Mouse (Mus musculus): ENCODE measurements around the gene Gm16223. TPM values are rescaled to one million over a fixed set of nuclear protein-coding genes. Genes with fewer than 3 reads are reported as not detected.

The Gm16223 gene
- total RNA-seq (2021): not detected

DNA sequence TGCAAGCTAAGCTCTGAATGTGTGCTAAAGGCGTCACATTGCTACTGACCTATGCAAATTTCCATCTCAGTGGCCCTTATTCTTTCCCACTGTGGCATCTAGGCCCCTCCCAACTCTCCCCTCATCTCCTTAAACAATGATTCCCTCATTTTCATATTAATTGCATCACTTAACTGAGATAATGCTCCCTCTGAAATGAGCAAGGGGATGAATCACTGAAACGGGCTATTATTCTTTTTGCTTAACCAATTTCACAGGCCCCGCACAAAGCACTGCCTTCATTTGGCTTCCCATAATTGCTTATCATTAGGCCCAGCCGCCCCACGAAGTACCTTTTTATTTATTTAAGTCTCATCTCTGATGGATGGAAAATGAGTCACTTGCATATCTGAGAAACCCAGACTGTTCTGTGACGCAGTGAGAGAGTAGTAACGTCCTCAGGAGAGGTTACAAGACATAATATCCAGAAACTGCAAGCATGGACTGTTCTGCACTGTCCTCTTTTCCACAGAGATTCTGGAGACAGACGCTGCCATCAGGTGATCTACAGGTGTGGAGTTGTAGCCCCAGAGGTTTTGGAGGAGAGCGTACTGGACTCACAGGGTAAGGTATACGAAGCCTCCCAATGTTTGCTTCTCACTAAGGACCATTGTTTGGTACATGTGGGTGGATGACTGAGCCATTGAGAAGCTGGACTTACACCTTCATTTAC lies at the start of gene Gm16223:
TSS of gene Gm16223 (plus strand) at position 485 of the 712 bp plus-strand sequence.
- intact Hi-C loops (cut with DNase I): no loop called here
- DNase-seq: no peak

DNA sequence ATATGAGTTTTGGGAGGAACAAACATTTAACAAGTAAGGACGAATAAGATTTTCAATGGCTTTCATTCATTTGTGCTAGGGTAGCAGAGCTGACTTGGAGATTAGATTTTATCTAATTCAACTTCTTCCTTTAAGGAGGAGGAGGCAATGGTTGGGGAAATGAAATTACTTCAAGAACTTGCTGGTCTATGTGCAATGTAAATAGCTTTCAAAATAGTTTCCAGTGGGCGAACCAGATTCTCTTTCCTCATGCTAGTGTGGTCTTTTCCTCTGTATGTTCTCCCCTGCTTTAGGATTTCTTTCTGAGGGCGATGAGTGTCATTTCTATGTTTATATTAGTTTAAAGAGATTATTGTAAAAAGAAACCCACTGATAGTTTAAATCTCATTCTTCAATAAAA lies 45.7 kb upstream of the Gm16223 start:
- intact Hi-C loops (cut with DNase I): no loop called here
- no peak for DNase-seq

DNA sequence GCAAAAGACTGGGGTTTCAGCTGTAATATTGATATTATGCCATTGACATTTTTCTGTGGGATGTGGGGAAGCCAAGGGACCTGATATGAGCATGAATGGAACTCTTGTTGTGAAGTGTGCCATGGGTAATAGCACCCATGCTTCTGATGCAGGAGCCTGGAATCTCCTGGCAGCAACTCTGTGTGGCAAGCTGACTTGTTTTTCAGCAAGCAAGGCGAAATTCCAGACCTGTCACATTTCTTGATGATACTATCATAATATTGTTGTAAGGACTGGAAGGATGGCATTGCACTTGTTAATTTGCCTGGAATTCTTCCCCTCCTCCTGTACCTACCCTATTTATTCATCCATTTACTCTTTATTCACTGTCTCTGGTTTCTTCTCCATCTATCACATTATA lies 44.2 kb upstream of the Gm16223 start:
- intact Hi-C loops (cut with DNase I): no loop called here
- no peak for DNase-seq

DNA sequence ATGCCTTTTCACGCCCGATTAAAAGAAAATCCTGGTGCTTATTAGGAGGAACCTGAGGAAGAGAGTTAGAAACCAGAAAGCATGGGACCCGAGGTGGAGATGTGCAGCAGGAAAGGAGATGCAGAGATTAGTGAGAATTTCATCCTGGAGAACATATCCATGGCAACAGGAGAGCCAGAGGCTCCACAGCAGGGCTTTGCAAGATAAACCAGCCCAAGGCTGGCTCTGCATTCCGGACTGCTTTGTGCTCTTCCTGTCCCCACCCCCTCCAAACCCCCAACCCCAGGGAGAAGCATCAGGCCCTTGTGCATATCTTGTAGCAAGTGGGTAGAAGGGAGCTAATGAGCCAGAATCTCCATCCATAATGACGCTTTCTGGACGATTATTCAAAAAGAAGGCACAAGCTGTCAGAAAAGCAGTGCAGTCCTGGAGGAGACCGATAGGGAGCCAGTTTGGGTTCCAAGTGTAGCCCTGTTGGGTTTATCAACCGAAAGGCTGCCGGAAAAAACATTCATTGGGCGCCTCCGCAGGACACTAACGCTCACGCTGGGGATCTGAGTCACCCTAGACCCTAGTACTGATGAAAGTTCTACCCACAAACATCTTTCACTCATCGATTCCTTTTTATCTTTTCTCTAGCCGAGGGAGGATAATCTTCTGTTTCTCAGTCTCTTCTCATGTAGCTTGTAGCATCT lies 31.2 kb upstream of the Gm16223 start:
- DNase-seq: peak; percentile 4
- intact Hi-C loops (cut with DNase I): no loop called here

DNA sequence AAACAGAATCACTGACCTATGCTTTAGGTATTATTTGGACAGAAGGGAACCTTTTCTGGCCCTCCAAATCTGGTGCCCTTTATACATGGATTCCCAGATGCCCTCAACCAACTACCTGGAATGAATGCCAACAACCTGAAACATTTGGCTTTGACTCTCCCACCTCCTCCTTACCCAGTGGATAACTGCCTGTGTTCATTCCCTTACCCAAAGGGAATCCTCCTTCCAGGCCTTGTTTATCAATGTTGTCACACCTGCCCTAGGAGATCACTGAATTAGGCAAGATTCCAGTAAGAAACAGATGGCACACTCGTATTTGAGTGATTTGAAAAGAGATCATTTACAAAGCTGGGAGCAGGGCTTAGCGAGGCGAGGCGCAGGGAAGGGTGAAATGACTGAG lies 13.1 kb upstream of the Gm16223 start:
- intact Hi-C loops (cut with DNase I): no loop called here
- DNase-seq: peak; percentile 10

DNA sequence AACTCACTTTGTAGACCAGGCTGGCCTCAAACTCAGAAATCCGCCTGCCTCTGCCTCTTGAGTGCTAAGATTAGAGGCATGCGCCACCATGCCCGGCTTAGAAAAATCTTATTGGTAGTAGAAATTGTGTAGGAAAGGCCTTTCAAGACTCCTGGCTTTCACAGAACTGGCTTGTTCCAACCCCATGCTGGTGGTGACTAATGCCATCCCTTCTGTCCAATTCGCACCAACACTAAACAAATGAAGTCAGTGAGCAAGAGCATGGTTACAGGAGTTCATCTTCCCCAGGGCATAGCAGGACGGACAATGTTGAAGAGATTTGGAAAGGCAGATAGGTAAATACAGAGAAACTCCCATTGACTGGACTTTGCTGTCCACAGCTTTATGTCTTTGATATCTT lies 12.6 kb upstream of the Gm16223 start:
- intact Hi-C loops (cut with DNase I): no loop called here

DNA sequence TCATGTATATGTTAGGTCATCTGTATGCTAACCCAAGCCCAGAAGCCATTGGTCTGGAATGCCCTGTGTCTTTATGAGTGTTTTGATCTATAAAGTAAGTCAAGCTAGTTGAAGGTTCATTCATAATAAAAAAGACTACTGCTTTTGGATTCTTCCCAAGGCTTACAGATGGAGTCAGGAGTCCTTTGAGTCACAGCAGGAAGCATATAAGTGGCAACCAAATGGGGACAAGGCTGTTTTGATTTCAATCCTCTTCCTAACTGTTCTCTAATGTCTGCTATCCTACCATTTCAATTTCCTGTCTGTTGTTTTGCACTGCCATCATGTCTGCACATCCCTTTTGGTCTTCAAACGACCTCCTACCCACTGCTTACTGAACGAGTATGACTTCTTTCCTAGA lies 2.7 kb upstream of the Gm16223 start:
- no peak for DNase-seq
- intact Hi-C loops (cut with DNase I): no loop called here

More for the DNA sequence above, 12.6 kb upstream of the Gm16223 start:
- DNase-seq: no peak

DNA sequence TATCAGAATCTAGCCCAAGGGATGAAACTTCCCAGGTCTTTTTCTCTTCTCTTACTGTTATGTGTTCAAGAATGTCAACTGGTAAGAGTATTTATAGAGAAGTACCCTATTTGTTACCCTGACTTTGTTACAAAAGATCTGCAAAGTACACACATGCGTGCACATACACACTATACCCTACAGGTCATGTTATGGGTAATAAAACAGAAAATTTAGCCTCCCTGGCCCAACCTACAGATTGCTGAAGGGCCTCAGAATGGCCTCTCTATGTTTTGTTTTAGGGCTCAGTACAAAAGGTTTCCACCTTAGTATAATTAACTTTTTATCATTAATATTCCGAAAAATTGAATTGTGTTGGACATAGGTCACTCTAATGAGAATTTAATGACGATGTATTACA lies 685 bp upstream of the Gm16223 start:
- intact Hi-C loops (cut with DNase I): no loop called here
- no peak for DNase-seq

DNA sequence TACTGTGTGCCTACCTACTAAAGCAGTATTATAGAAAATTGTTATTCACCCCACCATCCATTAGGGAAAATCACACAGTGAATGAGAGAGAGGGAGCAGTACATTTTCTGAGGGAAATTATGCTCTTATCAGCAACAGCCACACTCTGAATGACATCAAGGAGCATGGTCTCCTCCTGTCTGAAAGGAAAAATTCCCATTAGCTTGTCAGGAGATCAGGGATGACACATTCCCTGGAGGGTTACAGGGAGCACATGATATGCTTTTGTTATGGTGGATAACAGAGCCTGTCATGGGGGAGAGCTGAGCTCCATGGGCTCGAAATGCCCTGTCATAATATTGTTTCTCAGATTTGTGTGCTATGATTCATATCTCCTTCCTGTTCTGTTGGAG lies 424 bp downstream of the Gm16223 start:
- DNase-seq: no peak
- intact Hi-C loops (cut with DNase I): no loop called here

DNA sequence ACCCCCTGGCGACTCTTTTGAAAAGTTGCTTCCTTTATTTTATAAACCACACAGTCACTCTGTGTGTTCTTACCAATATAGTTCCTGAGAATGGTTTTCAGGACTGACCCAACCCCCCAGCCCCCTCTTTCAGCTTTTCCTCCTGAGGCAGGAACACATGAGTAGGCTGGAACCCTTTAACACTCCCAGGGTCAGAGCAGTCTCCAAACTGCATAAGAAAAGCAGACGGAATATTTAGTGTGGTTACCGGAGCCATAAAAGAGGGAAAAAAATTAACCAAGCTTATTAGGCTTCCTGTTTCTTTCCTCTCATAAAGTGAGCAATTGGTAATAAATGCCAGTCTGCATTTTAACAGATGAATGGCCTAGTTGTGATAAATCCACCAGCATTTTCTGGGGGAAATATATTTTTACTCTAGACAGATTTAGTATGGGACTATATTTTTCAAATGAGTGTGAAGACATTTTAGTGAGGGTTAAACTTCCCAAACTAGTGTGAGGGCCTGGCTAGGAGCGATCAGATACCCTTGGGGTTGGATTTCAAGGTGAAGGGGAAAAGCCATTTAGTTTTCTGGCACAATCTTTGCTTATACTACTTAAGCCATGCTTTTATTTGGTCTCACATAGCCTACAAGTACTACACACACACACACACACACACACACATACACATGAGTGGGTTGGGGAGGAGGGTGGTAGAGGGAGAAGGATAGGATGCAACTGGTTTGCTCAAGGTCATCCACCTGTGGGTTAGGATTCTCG lies 49.0 kb downstream of the Gm16223 start:
- intact Hi-C loops (cut with DNase I): no loop called here
- no peak for DNase-seq

DNA sequence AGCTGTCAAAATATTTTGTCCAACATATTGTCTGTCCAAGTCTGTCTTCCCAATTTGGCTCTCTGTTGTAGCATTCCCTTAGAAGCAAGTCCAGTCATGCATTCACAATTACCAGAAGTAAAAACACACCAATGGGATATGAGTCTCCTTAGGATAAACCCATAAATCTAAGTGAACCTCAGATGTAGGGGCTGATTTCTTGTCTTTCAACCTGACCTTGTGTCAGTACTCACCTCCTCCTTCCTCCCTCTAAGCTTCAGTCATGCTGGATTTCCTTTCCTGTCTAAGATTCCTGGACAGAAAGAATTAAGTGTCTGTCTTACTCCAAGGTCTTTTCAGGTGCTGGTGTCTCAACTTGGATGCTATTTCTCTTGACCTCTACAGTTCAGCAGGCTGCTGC lies 57.8 kb downstream of the Gm16223 start:
- DNase-seq: no peak
- intact Hi-C loops (cut with DNase I): no loop called here

DNA sequence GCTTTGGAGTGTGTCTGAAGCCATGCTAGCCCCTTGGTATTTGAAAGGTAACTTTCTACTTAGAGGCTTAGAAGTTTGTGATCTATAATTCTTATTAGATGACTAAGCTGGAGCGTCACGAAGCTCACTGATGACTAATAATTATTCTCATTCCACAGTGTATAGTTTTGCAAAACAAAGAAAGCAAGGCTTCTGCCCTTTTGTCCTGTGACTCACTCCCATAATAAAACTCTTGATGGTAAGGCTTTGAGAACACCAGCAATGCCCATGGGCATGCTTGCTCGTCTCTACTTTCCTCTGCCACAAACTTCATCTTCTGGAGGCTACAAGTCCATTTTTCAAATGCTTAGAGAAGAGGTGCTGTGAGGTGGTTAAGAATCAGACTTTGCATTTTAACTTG lies 87.9 kb downstream of the Gm16223 start:
- intact Hi-C loops (cut with DNase I): no loop called here
- DNase-seq: no peak

DNA sequence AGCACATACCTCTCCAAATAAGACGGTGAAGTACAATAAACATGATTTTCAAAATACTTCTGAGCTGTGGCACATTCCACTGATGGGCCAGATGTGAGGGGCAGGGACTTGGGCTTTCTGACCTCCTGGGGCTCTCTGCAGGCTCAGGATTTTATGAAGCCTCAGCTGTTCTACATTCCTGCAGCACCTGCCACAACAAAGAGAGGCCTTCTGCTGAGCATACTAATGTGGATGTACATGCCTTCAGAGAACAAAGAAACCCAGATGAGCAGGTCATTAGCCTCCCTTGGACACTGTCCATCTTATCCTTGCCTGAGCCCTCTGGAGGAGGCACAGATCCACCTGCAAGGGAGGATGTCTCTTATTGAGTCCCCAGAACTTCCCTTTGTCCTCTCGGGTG lies 97.0 kb downstream of the Gm16223 start:
- DNase-seq: no peak
- intact Hi-C loops (cut with DNase I): no loop called here

DNA sequence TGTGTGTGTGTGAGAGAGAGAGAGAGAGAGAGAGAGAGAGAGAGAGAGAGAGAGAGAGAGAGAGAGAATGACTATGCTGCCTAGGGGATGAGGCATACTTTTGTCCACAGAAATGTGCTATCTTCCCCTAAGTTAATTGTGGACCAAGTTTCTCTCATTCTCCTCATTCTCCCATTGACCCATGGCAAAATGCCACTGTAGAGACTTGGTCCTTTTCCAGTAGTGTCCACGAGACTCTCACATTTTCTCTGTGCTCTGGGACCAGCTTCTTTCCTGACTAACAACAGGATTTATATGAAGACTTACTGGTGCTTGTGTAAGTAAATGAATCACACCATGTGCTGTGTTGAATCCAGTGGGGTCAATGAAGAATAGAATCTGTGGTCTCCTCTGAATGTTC lies 98.6 kb downstream of the Gm16223 start:
- DNase-seq: no peak
- intact Hi-C loops (cut with DNase I): no loop called here

DNA sequence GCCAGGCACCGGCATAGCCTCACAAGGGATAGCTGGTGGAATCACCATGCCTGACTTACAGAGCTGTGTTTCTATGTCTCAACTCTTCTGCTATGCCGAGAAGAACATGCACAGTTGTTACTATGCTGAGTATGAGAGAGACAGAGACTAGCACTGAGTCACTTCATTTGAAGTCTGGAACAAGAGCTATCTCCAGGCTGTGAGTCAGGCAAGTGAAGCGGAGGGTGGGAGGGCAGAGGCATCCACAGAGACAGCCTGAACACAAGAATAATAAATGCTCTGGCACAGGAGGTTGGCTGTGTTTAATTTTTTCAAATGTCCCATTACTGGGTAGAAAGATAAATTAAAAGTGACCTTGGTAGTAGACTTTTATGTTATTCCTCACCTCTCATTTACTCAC lies 100.3 kb downstream of the Gm16223 start:
- no peak for DNase-seq
- intact Hi-C loops (cut with DNase I): no loop called here

DNA sequence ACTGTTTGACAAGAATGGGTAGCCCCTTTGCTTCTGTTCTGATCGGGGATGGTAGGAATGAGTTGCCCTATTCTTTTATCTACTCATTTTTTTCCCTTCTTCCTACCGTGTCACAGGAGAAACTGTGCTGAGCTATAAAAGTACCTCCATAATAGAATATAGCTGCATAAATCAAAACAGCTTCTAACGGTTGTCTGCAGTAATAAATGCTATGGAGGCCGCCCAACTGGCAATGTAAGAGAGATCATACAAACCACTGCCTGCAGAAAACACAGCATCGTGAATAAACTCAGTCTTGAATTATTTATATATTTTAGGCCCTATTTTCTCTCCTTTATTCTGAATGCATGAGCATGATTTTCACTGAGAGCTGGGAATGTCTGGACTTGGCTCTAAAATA lies 101.0 kb downstream of the Gm16223 start:
- DNase-seq: no peak
- intact Hi-C loops (cut with DNase I): no loop called here

DNA sequence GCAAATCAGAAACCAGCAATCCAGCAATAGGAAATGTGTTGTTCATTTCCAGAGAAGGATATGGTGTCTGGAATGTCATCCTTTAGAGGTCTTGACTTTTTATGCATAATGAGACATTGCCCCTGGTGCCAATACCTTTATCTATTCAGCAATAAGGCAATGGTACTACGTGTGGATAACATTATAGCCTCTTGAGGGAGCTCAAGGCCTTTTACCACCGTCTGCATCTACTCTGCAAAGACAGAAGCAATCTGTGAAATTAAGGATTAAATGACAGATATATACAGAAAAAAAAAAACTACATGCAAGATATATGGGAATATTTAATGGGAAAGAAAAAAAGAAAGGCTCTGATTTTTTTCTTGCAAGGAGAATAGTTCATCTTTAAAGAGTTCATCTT lies 106.3 kb downstream of the Gm16223 start:
- no peak for DNase-seq
- intact Hi-C loops (cut with DNase I): no loop called here

DNA sequence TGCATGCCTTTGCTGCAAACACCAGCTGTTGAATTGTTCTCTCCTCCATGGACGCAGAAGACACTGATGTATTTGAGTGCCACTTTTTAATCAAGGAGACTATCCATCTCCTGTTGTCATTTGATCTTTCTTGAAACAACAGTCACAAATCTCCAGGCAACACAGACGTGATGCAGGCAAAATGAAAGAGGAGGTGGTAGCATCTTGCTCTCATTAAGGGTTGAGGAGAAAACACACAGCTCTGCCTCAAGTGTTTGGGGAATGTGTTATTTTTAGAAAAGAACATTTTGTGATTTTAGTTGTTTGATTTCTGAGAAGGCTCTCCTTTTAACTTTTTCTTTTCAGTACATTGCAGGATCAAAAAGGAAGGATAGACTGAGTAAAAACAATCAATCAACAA lies 107.7 kb downstream of the Gm16223 start:
- no peak for DNase-seq
- intact Hi-C loops (cut with DNase I): no loop called here

DNA sequence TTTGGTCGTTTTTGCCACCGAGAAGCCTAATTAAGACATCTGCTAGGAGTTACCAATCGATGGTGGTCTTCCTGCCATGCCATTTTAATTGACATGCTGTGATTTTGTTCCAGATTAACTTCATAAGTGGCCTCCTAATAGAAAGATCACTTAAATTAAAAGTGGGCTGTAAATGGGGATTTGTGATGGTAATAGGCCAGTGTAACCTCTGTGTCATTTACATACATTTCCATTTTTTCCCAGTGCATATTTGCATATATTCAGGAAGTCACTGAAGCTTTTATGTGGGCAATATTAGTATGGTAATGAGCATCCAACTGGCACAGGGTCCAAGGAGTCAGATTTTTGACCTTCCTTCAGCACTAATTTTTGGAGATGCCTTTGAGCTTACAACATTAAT lies 130.7 kb downstream of the Gm16223 start:
- intact Hi-C loops (cut with DNase I): no loop called here
- no peak for DNase-seq

DNA sequence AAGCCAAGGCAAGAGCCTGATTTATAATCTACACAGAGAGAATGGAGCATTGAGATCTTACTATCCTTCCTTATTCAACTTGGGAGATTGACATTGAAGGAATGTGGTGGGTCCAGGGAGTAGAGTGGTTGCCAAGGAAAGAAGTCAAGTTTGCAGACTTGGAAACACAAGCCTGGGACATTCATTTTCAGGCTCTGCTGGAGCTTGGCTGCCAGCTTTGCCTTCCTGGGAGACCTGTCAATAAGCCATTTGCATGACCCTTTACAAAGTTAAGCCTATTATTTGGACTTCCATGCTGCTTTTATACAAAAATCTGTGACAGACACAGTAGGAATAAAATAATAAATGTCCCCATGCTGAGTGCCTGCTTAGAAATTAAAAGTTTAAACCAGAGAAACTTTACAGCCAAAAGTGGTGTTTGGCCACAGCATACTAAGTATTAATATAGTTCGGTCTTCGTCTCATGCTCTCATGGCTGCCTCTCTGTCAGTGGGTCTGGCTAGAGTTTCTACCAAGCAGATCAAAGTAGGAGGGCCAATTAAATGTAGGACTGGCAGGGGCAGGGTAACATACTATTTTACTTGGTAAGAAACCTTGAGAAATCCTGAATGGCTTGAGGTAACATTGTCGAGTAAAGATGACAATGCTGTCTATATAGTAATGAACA lies 139.8 kb downstream of the Gm16223 start:
- peak; percentile 27 for DNase-seq
- intact Hi-C loops (cut with DNase I): no loop called here

DNA sequence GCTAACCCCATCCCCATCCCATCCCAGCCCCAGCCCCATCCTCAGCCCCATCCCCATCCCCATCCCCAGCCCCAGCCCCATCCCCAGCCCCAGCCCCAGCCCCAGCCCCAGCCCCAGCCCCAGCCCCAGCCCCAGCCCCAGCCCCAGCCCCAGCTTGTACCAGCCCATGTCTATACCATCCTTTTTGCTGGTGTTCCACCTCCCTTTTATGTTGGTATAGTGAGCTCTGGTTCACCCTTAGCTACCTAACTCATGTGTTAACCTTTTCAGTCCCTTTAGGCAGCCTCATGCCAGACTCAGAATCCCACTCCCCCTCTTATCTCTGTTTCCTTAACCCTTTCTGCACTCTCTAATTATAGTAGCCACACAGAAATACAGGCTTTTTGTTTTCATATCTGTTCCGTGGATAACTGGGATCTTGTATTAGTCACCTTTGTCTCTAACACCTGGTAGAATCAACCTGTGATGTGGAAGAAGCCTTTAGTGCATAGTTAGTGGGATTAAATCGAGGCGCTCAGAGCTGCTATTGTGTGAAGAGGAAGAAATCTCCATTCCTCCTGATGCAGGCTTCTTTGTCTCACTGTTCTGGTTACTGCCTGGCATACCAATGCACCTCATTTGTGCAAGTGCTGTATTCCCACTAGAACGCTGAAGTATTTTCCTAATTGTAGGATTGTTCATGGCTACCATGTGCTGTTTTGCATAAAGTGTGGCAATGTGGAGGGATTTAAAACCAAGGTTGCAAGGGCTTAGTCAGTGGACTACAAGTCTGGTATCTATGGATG lies 144.0 kb downstream of the Gm16223 start:
- DNase-seq: no peak
- intact Hi-C loops (cut with DNase I): no loop called here

Measured in left cerebral cortex, postnatal 4 days (tissue).